Mouse (Mus musculus) heart, adult 9 months (tissue): Measurements from ENCODE around the gene Ank3.
A peak's percentile ranks its signal among the peaks of the same experiment; 100 is the strongest.

Experiments
- DNase-seq, 2 experiments: peaks; one replicate each; pipeline ENCODE4 v3.0.0; 2022; ENCODE audit warnings: low spot score in 2 of 2

Ank3 gene

DNA sequence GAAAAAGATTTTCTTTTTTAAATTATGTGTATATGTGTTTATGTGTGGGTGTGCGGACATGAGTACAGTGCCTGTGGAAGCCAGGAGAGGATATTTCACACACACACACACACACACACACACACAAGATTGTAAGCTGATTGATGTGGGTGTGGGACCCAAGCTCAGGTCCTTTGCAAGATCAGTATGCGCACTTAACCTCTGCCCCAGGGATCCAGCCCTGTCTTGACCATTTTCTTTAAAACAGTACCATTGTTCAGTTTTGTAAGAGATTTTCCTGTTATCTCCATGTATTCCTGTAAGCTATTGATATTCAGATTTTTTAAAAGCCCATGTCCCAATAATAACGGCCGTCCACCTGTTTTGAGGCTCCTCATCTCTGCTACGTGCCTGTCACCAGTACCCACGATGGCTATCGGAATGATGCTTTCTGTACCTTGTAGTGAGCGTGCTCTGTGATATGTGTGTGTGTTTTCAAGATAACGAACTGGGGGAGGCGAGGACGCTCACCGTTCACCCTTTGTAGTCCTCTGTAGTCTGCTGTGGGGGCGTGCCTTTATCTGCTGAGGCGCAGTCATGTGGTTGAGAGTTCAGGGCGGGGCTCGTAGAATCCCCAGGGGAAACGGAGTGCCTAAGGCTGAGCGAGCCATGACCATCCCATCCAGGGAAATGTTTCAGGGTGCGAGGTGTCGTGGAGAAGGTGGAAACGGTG is 583.0 kb downstream of the Ank3 start:
- no peak for DNase-seq

GRCm38 (mm10) chr10:69982701-69983100 is 584.1 kb downstream of the Ank3 start:
- DNase-seq = no peak

- DNase-seq = no peak
Measured at GRCm38 (mm10) chr10:69987496-69987895, 588.9 kb downstream of the Ank3 start.

DNA sequence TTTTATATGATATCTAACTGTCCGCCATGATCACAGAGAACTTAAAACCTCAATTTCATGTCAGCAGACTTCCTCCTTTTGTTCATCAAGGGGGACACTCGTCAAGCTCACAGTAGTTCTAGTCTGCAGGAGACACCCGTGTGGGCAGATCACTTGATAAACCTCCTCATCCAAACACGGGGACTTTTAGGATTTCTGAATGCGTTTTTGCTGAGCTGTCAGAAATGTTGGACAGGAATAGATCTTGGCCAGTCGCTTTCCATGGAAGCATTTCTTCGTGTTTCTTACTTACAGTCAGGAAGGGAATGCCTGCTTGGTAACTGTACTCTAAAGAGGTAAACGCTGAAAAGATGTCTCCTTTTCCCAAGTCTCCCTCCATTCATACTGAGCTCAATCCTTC is 598.5 kb downstream of the Ank3 start:
- no peak for DNase-seq

- no peak for DNase-seq
Measured at GRCm38 (mm10) chr10:70004058-70004457, 605.5 kb downstream of the Ank3 start.

- no peak for DNase-seq
Measured at GRCm38 (mm10) chr10:70004831-70005230, 606.3 kb downstream of the Ank3 start.

GRCm38 (mm10) chr10:70006380-70006779 is 607.8 kb downstream of the Ank3 start:
- DNase-seq = no peak

DNA sequence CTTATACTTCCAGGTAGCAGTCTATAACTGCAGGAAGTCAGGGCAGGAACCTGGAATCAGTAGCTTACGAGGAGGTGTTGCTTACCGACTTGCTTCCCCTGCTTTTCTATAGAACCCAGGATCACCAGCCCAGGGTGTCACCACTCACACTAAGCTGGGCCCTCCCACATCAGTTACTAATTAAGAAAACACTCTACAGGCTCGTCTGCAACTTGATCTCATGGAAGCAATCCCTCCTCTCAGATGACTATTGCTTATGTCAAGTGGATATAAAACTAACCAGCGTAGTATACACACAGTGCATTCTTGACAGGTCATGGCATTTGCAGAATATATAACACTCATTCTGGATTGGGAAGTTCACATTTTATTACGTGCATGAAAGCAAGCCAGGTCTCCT is 613.2 kb downstream of the Ank3 start:
- no peak for DNase-seq

DNA sequence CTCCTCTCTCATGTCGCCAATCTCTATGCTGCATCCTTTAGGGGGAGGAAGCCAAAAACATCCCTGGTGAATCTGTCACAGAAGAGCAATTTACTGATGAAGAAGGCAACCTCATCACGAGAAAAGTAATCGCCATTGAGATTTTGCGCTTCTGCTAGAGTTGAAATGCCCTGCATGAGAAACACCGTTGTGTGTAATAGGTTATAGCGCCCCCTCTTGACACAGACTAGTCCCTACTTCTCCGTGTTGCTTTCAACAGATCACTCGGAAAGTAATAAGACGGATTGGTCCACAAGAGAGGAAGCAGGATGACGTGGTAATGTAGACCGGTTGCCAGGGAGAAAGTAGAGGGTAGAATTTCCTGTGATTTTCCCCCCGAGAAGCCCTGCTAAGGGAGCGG is 615.4 kb downstream of the Ank3 start:
- no peak for DNase-seq

GRCm38 (mm10) chr10:70015201-70015600 is 616.6 kb downstream of the Ank3 start:
- DNase-seq = no peak

DNA sequence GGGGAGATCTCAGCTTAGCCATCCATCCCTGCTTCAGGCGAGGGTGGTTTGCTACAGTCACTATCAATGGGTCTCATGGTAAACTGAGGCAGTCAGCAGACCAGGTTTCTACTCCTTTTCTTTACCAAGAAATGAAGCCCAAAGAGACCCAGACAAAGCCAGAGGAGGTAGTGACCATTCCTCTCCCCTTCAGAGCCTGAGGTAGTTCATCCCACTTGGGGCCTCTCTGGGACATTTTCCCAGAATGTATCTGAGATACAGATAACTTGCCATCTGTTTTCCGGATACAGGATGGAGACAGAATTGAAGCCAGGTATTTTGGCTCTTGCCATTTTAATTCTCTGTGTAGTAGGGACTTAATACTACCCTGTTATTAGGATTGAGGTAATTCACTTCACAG is 620.1 kb downstream of the Ank3 start:
- no peak for DNase-seq

DNA sequence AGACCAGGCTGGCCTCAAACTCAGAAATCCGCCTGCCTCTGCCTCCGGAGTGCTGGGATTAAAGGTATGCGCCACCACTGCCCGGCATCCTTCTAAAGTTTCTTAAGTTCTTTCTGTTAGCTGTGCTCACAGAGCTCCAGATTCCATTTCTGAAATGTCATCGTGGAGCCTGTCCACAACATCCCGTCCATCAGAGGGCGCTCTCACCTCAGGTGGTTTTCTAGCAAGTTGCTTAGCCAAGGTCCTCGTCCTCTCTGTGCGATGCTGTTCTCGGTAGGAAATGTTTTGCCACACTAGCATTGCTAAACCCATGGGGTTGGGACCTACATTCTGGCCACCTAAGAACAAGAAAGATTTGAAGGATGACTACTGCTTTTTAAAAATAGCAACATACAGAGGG is 623.1 kb downstream of the Ank3 start:
- DNase-seq = peak; percentile 7 to 23

GRCm38 (mm10) chr10:70022596-70022995 is 624.0 kb downstream of the Ank3 start:
- no peak for DNase-seq

GRCm38 (mm10) chr10:70023861-70024260 is 625.3 kb downstream of the Ank3 start:
- DNase-seq = no peak

GRCm38 (mm10) chr10:70031942-70032341 is 633.4 kb downstream of the Ank3 start:
- DNase-seq = no peak

DNA sequence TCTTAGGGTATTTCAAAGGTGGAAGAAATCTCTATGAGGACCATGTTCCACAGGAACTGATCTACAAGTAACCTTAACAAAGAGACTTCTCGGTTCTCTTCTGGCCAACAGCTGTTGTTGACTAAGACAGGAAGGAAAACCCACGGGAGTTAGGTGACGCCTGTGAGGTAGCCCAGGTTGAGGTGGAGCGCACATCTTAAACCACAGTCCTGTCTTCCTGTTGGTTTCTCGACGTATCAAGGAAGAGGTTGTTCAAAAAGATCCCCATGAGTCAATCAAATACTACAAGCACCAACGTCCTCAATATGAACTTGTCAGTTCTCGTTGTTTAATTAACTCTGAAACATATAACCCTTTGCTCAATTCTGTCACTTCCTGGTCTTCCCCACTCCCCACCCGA is 634.4 kb downstream of the Ank3 start:
- DNase-seq = no peak

DNA sequence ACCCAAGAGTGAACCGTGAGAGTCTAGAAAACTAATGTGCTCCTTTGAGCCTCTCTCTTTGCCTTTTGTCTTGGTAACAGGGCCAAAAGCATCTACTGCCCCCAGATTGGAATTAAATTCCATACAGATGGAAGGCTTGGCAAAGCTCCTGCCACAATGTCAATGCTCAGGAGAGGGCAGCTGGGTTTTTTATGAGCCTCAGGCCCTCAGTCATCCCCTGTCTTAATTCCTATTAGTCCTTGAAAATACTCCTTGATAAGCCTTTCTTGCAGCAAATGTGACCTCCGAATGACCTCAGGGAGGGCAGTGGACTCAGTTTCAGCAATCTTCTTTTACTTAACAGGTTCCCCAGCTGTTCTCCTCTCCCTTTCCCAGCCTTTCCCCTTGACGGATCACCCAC is 635.3 kb downstream of the Ank3 start:
- DNase-seq = no peak

DNA sequence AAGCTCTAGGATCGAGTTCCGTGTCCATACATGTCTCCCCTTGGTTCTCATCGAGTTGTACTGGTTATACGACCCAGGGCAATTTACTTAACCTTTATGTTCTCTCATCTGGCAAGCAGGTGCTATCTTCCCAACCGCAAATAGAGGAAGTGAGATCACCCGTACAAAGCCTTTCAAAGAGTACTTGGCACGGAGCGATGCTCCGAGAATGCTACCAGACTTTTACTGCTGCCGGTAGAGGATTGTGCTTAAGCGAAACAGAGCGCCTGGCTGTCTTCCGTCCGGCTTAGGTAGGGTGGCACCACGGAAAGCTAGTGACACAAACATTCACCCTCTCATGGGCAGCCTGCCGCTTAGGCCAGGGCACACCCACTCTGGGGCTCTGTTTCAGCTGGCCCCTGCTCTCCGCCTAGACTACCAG is 641.3 kb downstream of the Ank3 start:
- DNase-seq = peak in 1 of 2 experiments; percentile 10

GRCm38 (mm10) chr10:70041562-70041961 is 643.0 kb downstream of the Ank3 start:
- no peak for DNase-seq

DNA sequence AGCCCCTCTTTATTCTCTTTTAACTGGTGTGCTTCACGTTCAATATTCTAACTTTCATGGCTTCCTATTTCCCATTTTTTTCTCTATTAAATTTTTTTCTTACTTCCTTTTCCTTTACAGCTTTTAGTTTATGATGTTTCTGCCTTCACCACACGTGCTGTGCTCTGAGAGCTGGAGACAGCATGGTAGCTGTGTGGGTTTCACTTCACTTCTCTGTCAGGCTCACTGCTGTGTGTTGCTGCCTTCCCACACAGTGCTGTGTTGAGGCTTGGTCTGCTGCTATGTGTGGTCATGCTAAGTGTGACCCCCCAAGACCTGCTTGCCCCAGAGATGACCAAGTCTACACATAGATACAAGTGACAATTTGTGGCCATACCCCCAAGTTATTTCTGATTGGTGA is 647.1 kb downstream of the Ank3 start:
- no peak for DNase-seq

DNA sequence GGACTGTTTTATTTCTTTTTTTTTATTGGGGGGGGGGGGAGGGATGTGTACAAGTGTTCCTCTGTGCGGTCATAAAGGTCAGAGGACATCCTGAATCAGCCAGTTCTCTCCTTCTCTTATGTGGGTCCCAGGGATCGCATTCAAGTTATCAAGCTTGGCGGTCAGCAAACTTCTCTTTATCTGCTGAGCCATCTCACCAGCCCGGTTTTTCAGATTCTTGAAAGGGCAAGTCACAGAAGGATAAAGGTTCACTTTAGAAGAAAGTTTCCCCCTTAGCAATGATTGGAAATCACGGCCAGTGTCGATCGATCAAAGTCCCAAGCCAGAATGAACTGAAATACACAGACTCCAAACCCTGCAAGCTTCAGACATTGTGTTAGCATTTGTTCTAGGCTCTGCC is 651.2 kb downstream of the Ank3 start:
- no peak for DNase-seq

- DNase-seq = no peak
Measured at GRCm38 (mm10) chr10:70055291-70055690, 656.7 kb downstream of the Ank3 start.

DNA sequence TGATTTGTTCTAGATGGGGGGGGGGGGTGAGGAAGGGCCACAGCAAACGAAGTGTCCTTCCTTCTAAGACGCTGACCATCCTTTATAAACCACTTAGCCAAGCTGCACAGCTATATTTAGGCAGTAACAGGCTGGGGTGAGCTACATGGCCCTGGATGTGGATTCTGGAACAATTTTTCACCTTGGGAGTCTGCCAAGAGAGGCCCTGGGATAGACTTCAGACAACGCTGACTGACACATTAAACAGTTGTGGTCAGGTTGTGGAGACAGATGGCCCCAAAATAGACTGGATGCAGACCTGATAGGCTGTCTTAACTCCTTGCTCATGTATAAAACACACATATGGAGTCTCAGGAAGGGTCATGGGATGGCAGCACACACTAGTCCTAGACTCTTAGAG is 658.5 kb downstream of the Ank3 start:
- peak; percentile 53 to 54 for DNase-seq

DNA sequence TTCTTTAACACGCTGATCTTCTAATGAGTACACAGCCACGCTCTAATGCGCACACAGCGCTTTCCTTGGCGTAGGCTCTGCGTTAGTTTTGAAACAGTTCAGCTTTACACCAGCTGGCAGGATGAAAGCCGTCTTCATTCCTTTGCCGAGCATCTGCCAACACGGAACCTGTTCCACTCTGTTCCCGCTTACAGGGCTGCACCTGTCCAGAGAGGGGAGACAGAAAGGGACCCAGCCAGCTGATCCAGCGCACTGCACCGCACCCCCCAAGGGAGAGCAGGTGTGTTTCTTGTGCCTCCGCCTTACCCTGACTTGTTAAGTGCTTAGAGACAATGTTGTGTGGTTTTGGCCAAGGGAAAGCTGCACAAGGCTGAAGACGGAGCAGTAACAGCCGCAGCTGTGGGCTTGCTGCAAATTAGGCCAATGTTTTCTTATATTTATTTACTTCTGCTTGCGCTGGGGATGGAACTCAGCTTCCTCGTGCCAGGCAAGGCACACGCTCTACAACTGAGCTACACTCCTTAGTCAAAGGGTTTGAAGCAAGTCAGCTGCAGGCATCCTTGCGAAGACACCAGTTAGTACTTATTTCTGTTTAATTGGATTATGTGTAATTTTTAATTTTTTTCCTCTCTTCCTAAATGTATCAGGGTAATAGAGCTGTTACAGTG is 661.6 kb downstream of the Ank3 start:
- no peak for DNase-seq
